Mouse (Mus musculus): ENCODE results near the gene Pros1. TPM values are rescaled to one million over a fixed set of nuclear protein-coding genes. Genes with fewer than 3 reads are reported as not detected.
A peak's percentile ranks its signal among the peaks of the same experiment; 100 is the strongest.

The Pros1 gene
- polyA plus RNA-seq, 1 experiment: 7.9 TPM

GRCm38 (mm10) chr16:62857498-62857897, 3.4 kb downstream of the Pros1 start:
- H3K4me3 ChIP-seq: no peak overlapping the region
- no peaks in the 10 kb centered on the region for H3K36me3 ChIP-seq (ENCODE audit: control insufficient read depth, insufficient read depth)
- TF ChIP-seq SRF (IDR thresholded peaks at IDR 0.05; ENCODE audit: control insufficient read depth, insufficient read length, low read depth): no peak
- H3K79me2 ChIP-seq (ENCODE audit: control insufficient read depth, insufficient read depth): no peaks in the 10 kb centered on the region
- no peak overlapping the region for H3K4me2 ChIP-seq (ENCODE audit: low read depth)
- H3K27me3 ChIP-seq (ENCODE audit: control insufficient read depth, insufficient read depth, insufficient read length): no peaks in the 10 kb centered on the region
- no peak overlapping the region for H3ac ChIP-seq (ENCODE audit: control insufficient read depth, insufficient read length)

DNA sequence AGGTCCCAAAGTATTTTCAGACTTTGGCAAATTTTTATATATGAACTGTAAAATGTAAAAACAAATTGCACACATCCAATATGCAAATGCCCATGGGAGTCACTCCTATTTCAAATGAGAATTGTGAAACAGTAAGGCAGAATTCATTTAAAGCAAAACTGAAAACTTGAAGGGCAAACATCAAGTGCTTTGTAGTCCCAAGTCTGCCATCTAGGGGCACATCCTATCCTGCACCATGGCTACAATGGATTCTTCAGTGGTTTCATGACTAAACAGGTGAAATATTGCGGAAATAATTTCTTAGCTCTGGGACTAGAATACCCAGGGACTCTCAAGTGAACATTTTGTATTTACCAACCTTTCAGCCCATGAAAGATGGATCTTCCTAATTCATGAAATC, 3.9 kb downstream of the Pros1 start:
- no peak for TF ChIP-seq SRF (IDR thresholded peaks at IDR 0.05; ENCODE audit: control insufficient read depth, insufficient read length, low read depth)
- TF ChIP-seq POLR2A (IDR thresholded peaks at IDR 0.05; ENCODE audit: insufficient read length, low read depth): no peak
- TF ChIP-seq MYOG (IDR thresholded peaks at IDR 0.05; ENCODE audit: control insufficient read depth in 1 of 3, insufficient read depth in 1 of 3, insufficient read length in 2 of 3, low read depth in 2 of 3): no peak
- no peak for TF ChIP-seq TCF3 (IDR thresholded peaks at IDR 0.05; ENCODE audit: insufficient read length, low read depth)
- no peak for TF ChIP-seq CEBPB (IDR thresholded peaks at IDR 0.05; ENCODE audit: insufficient read depth, poor library complexity, severe bottlenecking)
- no peak for TF ChIP-seq POLR2AphosphoS2 (IDR thresholded peaks at IDR 0.05; ENCODE audit: insufficient read length, low read depth)
- TF ChIP-seq MAX (IDR thresholded peaks at IDR 0.05; ENCODE audit: low read depth): no peak
- no peak for TF ChIP-seq MYOD1 (IDR thresholded peaks at IDR 0.05; ENCODE audit: control insufficient read depth in 1 of 3, insufficient read length in 2 of 3, low read depth in 2 of 3)
- TF ChIP-seq REST (IDR thresholded peaks at IDR 0.05; ENCODE audit: insufficient read depth, insufficient read length): no peak
- TF ChIP-seq TCF12 (IDR thresholded peaks at IDR 0.05; ENCODE audit: insufficient read depth, poor library complexity, severe bottlenecking): no peak
- H3K4me3 ChIP-seq: no peak overlapping the region
- H3K79me2 ChIP-seq (ENCODE audit: control insufficient read depth, insufficient read depth): no peaks in the 10 kb centered on the region
- no peak overlapping the region for H3ac ChIP-seq (ENCODE audit: control insufficient read depth, insufficient read length)
- no peaks in the 10 kb centered on the region for H3K36me3 ChIP-seq (ENCODE audit: control insufficient read depth, insufficient read depth)
- no peak overlapping the region for H3K4me2 ChIP-seq (ENCODE audit: low read depth)
- no peaks in the 10 kb centered on the region for H3K27me3 ChIP-seq (ENCODE audit: control insufficient read depth, insufficient read depth, insufficient read length)

- no peak for TF ChIP-seq REST (IDR thresholded peaks at IDR 0.05; ENCODE audit: insufficient read depth, insufficient read length)
- no peak for TF ChIP-seq MYOG (IDR thresholded peaks at IDR 0.05; ENCODE audit: control insufficient read depth in 1 of 3, insufficient read depth in 1 of 3, insufficient read length in 2 of 3, low read depth in 2 of 3)
- Histone ChIP-seq H3ac (ENCODE audit: control insufficient read depth, insufficient read length) (no peak overlapping the region), H3K4me2 (ENCODE audit: low read depth) (no peak overlapping the region)
These were observed 6.0 kb downstream of the Pros1 start for GRCm38 (mm10) chr16:62860140-62860539.

DNA sequence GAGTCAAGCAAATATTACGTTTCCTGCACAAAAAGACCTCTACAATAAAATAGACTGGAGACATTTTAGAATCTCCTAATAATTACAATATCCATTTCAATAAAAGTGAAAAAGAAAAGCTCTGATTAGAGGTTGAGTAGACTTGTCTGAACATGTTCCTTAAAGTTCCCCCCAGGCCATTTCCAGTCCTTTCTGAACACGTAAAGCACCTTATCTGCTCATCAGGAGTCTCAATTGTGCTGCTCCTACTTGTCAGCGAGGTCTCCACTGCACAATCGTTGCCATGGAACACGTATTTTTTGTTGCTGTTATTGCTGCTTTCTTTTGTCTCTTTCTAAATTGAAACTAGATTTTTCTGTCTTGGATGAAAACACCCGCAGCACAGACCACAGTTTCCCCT, 7.3 kb downstream of the Pros1 start:
- peak overlapping the region; percentile 39 for H3K4me2 ChIP-seq (ENCODE audit: low read depth)
- no peak overlapping the region for H3ac ChIP-seq (ENCODE audit: control insufficient read depth, insufficient read length)
- no peaks in the 10 kb centered on the region for H3K36me3 ChIP-seq (ENCODE audit: control insufficient read depth, insufficient read depth)
- no peaks in the 10 kb centered on the region for H3K79me2 ChIP-seq (ENCODE audit: control insufficient read depth, insufficient read depth)
- TF ChIP-seq POLR2A (IDR thresholded peaks at IDR 0.05; ENCODE audit: insufficient read length, low read depth): no peak
- TF ChIP-seq MYOG (IDR thresholded peaks at IDR 0.05; ENCODE audit: control insufficient read depth in 1 of 3, insufficient read depth in 1 of 3, insufficient read length in 2 of 3, low read depth in 2 of 3): no peak
- TF ChIP-seq E2F4 (IDR thresholded peaks at IDR 0.05; ENCODE audit: insufficient read depth): no peak
- TF ChIP-seq TCF12 (IDR thresholded peaks at IDR 0.05; ENCODE audit: insufficient read depth, poor library complexity, severe bottlenecking): no peak
- no peak for TF ChIP-seq MYOD1 (IDR thresholded peaks at IDR 0.05; ENCODE audit: control insufficient read depth in 1 of 3, insufficient read length in 2 of 3, low read depth in 2 of 3)
- no peak for TF ChIP-seq CEBPB (IDR thresholded peaks at IDR 0.05; ENCODE audit: insufficient read depth, poor library complexity, severe bottlenecking)
- TF ChIP-seq POLR2AphosphoS2 (IDR thresholded peaks at IDR 0.05; ENCODE audit: insufficient read length, low read depth): no peak
- TF ChIP-seq TCF3 (IDR thresholded peaks at IDR 0.05; ENCODE audit: insufficient read length, low read depth): no peak
- TF ChIP-seq MAX (IDR thresholded peaks at IDR 0.05; ENCODE audit: low read depth): no peak
- TF ChIP-seq USF1 (IDR thresholded peaks at IDR 0.05; ENCODE audit: low read depth): no peak
- no peak for TF ChIP-seq SRF (IDR thresholded peaks at IDR 0.05; ENCODE audit: control insufficient read depth, insufficient read length, low read depth)
- TF ChIP-seq REST (IDR thresholded peaks at IDR 0.05; ENCODE audit: insufficient read depth, insufficient read length): no peak
- no peaks in the 10 kb centered on the region for H3K27me3 ChIP-seq (ENCODE audit: control insufficient read depth, insufficient read depth, insufficient read length)
- H3K4me3 ChIP-seq: no peak overlapping the region

More at GRCm38 (mm10) chr16:62860140-62860539, 6.0 kb downstream of the Pros1 start:
- Histone ChIP-seq H3K36me3 (ENCODE audit: control insufficient read depth, insufficient read depth) (no peaks in the 10 kb centered on the region), H3K79me2 (ENCODE audit: control insufficient read depth, insufficient read depth) (no peaks in the 10 kb centered on the region), H3K4me3 (no peak overlapping the region), H3K27me3 (ENCODE audit: control insufficient read depth, insufficient read depth, insufficient read length) (no peaks in the 10 kb centered on the region)

GRCm38 (mm10) chr16:62872688-62873117, 18.6 kb downstream of the Pros1 start:
- Histone ChIP-seq H3K79me2 (ENCODE audit: control insufficient read depth, insufficient read depth) (no peaks in the 10 kb centered on the region), H3K27me3 (ENCODE audit: control insufficient read depth, insufficient read depth, insufficient read length) (no peaks in the 10 kb centered on the region), H3ac (ENCODE audit: control insufficient read depth, insufficient read length) (no peak overlapping the region), H3K4me2 (ENCODE audit: low read depth) (no peak overlapping the region), H3K36me3 (ENCODE audit: control insufficient read depth, insufficient read depth) (no peaks in the 10 kb centered on the region), H3K4me3 (no peak overlapping the region)
- TF ChIP-seq USF1 (IDR thresholded peaks at IDR 0.05; ENCODE audit: low read depth): no peak

DNA sequence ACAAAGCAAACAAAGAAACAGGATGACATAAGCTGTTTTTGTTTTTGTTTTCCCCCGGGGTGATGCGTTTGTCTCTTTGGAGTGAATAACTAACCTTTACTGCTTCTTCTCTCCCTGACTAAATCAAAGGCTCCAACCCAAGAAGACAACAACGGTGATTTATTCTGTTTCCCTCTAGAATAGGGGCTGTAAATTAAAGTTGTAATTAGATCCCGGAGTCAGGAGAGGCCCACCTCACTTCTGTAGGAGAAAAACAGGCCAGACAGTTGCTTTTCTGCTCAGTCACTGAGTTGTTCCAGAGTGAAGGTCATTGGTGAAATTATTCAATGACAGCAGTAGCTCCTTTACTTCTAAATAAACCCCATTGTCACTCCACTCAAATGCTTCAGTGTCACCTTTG, 19.1 kb downstream of the Pros1 start:
- TF ChIP-seq POLR2A (IDR thresholded peaks at IDR 0.05; ENCODE audit: insufficient read length, low read depth) (no peak), TCF3 (IDR thresholded peaks at IDR 0.05; ENCODE audit: insufficient read length, low read depth) (no peak), E2F4 (IDR thresholded peaks at IDR 0.05; ENCODE audit: insufficient read depth) (no peak), REST (IDR thresholded peaks at IDR 0.05; ENCODE audit: insufficient read depth, insufficient read length) (no peak), USF1 (IDR thresholded peaks at IDR 0.05; ENCODE audit: low read depth) (no peak), POLR2AphosphoS2 (IDR thresholded peaks at IDR 0.05; ENCODE audit: insufficient read length, low read depth) (no peak), SRF (IDR thresholded peaks at IDR 0.05; ENCODE audit: control insufficient read depth, insufficient read length, low read depth) (no peak), MAX (IDR thresholded peaks at IDR 0.05; ENCODE audit: low read depth) (no peak), MYOD1 (IDR thresholded peaks at IDR 0.05; ENCODE audit: control insufficient read depth in 1 of 3, insufficient read length in 2 of 3, low read depth in 2 of 3) (no peak), MYOG (IDR thresholded peaks at IDR 0.05; ENCODE audit: control insufficient read depth in 1 of 3, insufficient read depth in 1 of 3, insufficient read length in 2 of 3, low read depth in 2 of 3) (no peak), CEBPB (IDR thresholded peaks at IDR 0.05; ENCODE audit: insufficient read depth, poor library complexity, severe bottlenecking) (no peak), TCF12 (IDR thresholded peaks at IDR 0.05; ENCODE audit: insufficient read depth, poor library complexity, severe bottlenecking) (no peak)
- Histone ChIP-seq H3K27me3 (ENCODE audit: control insufficient read depth, insufficient read depth, insufficient read length) (no peaks in the 10 kb centered on the region), H3K4me3 (no peak overlapping the region), H3K79me2 (ENCODE audit: control insufficient read depth, insufficient read depth) (no peaks in the 10 kb centered on the region), H3ac (ENCODE audit: control insufficient read depth, insufficient read length) (no peak overlapping the region), H3K4me2 (ENCODE audit: low read depth) (no peak overlapping the region), H3K36me3 (ENCODE audit: control insufficient read depth, insufficient read depth) (no peaks in the 10 kb centered on the region)

All from myocyte (in vitro differentiated cells).